Mouse (Mus musculus) embryonic facial prominence, embryonic 15.5 days (tissue): ENCODE data around the gene Kcnmb1. TPM values are rescaled to one million over a fixed set of nuclear protein-coding genes. Genes with fewer than 3 reads are reported as not detected.

Source experiments
- polyA plus RNA-seq: library from polyadenylated mRNA; unstranded; fragments of >200 nt; fragmentation: Nextera tagmentation; extraction: Ambion mirVana; gene quantifications from 2 replicates; pipeline ENCODE4 v1.2.1, GENCODE M21; 2015

Kcnmb1 gene
- polyA plus RNA-seq, 1 experiment from 2014 or later, result 0.19 TPM

Other genes starting within 250 kb of the Kcnmb1 start
- 6.0 and 6.6 TPM in 2 replicates for gene Kcnip1, start 30.1 kb downstream of the Kcnmb1 start, polyA plus RNA-seq
- 5.8 and 7.1 TPM in 2 replicates for gene Lcp2, start 83.9 kb downstream of the Kcnmb1 start, polyA plus RNA-seq
- 1.4 and 1.5 TPM in 2 replicates for gene 4930469K13Rik, start 135.5 kb downstream of the Kcnmb1 start, polyA plus RNA-seq
- 0.56 and 1.4 TPM in 2 replicates for gene Foxi1, start 245.1 kb downstream of the Kcnmb1 start, polyA plus RNA-seq